Mouse (Mus musculus): ENCODE measurements around the gene Eea1.
A peak's percentile ranks its signal among the peaks of the same experiment; 100 is the strongest.
"Not testable (repeated sequence)": the region's sequence is repeated elsewhere in the genome, so short reads cannot be mapped to it uniquely, and the experiment has no call there.

The Eea1 gene

DNA sequence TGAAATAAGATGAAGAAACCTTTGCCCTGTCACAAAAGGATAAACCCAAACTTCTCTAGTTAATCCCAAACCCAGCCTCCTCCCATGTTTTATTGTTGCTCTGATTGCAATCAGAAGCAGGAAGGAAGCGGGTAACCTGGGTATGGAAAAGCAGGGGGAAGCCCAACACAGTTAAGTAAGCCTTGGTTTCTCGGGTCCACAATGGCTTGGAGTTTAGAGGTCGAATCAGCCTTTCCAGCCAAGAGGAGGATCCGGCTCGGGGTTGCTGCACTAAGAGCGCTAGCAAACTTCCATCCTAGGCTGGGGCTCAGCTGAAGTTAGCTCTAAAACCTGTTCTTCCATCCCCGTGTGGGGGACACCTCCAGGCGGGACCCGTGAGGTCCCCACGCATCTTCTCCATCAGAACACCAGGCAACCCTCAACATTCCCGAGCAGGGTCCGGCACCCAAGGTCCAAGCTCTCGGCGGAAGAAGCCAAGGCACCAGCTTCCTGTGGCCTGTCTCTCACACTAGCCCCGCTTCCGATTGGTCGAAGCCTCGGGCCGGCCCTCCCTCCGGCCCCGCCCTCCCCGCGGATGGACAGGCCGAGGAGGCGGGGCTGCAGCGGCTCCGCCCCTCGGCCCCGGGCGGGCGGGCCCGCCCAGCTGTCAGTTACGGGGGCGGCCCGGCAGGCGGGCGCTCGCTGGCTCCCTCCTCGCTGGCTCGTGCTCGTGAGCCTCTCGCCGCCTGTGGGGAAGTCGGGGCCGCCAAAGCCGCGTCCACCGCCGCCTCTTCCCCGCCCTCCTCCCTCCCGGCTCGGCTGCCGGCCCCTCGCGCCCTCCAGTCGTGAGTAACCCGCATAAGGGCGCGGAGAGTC lies at the start of gene Eea1:
TSS of gene Eea1 (plus strand) at position 605 of the 855 bp plus-strand sequence.
- DNase-seq (ENCODE audit: low read depth, low spot score): peak; percentile 85

DNA sequence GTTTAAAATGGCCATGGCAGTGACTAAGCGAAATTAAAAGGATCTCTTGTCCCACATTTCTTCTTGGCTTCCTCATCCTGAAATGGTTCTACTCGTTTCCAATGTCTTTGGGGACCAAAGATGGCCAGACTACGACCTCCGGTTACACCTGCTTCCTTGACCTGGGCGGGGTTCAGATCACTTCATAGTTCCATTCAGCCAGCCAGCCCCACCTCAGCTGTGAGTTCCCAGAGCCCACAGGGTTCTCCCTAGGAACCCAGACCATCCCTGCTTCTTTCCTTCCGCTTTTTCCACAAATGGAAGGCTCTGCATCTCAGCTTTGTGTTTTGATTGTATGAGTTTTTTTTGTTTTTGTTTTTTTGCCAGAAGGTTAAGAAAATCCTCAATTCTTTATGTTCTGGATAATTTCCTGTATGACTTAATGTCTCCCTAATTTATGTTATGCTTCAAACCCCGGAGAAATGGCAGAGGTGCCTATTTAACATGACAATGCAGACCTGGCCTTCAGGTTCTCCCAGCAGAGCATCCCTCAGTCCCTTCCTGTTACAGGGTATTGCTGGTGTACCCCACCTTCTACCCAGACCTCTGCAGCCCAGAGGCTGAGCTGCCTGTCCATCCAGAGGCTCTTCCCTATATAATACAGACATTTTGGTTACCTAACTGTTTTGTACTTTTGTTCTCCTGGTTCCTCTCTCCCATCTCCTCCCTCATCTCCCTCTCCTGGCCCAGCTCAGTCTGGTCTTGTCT lies 49.1 kb upstream of the Eea1 start:
- no peak for DNase-seq (ENCODE audit: low read depth, low spot score)

DNA sequence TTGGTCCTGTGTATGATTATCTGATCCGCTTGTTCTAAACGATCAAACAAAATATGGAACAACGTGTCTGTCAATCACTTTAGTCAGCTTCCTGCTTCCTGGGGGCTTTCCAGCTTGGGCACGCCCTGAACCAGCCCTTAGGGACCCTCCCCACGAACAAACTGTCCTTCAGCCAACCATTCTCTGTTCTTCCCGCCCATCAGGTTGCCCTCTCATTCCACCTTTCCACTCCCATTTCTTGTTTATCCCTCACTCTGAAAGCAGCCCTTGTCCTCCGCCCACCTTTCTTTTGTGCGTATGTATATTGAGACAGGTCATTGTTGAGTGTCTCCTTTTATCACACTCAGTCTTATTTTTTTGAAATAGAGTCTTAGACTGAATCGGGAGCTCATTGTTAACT lies 48.3 kb upstream of the Eea1 start:
- DNase-seq (ENCODE audit: low read depth, low spot score): no peak

DNA sequence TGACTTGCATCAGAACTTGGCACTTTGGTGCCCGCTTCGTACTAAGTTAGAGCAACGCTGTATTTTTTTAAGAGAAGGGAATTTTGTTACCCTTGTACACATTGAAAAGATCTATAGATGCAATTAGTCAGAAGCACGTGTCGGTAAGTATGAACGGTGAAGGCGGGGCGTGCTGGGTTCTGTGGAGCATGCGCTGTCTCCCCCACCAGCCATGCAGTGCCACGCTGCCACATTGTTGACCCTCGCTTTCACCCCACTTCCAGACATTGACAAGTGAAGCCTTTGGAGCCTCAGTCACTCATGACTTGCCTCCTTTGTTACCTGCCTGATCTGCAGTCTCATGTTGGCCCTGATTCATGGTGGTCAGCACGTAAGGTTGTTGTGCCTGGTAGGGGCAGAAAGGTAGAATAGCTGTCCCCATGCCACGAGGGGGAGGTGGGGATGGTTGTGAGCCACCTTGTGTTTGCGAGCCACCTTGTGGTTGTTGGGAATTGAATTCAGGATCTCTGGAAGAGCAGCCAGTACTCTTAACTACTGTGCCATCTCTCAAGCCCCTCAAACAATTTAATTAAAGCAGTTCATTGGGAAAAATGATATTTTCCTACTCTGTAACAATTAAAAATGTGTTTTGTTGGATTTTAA lies 47.0 kb upstream of the Eea1 start:
- DNase-seq (ENCODE audit: low read depth, low spot score): no peak

DNA sequence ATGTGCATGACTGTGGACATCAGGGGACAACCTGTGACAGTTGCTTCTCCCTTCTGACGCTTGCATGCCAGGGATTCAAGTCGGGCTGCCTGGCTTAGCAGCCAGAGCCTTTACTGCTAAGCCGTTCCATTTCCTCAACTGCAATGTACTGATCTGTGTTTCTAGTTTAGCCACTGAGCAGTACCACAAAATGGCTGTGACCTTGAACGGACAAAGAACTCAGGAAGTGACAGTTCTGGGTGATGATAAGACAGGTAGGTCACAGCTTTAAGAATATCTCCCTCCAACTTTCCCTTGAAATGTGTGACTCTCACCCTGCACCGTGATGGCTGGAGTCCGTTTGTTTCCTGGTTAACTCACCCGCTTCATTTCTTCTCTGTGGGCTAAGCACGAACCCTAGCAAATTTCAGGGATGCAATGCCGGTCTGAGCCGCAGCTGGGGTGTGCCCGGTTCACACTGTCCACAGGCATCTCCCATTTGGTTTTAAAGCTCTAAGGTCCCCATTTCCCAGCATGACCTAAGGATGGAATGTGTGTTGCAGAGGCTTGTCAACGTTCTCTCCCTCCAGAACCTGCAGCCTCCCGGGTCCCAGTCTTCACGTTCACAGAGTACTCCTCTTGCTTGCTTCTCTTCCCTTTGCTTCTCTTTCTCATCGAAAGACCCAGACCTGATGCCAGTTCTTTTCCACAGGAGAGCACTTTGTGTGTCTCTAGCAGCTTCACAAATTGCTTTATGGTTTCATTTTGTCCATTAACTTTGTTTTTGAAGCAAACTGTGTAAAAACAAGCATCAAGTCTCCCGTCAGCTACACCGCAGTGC lies 46.2 kb upstream of the Eea1 start:
- DNase-seq (ENCODE audit: low read depth, low spot score): no peak

DNA sequence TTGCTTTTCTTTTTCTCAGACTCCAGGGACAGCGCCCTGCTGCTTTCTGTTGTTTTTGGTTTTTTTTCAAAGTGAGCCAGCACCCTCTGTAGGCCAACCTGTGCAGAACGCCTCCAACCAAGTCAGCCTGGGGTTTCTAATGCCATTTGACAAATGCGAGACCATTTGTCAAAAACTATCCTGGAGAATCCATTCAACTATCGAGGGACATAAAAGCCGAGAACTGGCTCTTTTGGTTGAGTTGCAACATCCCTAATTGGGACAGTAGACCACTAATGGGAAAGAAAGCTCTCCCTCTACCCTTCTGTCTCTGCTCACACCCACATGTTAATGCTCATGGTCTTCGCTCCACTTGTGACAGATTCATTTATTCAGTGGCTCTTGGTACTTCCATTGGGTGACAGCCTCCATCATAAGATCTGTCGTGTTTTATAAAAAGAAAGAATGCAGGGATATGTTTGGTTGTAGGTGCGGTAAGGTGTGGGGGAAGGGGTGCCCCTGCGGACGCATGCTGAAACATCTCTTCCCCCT lies 45.5 kb upstream of the Eea1 start:
- DNase-seq (ENCODE audit: low read depth, low spot score): peak; percentile 36

DNA sequence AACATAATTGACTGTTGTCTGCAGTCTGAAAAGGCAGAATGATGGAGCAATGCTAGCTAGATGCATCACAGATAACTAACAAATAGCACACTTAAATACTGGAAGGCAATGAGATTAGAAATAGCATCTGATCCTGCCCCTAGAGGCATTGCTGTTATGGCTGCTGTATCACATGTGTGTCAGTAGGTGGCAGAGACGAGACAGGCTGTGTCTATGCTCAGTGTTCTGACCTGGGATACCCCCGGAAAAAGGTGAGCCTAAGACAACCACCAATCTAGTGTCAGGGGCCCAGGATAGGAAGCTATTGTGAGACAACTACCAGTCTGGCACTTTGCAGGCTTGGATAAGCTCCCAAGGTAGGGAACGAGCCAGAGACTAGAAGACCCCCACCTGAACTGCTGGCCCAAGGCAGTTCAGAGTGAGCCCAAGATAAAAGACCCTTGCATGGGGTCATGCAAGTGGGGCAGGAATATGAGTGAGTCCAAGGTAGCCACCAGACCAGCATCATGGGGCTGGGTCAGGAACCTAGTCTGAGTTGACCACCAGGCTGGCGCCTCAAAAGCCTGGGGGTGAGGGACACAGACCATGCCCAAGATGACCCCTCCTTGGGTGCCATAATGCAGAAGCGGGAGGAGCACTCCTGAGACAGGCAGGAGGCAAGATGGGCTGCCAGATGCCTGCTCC lies 41.8 kb upstream of the Eea1 start:
- no peak for DNase-seq (ENCODE audit: low read depth, low spot score)

DNA sequence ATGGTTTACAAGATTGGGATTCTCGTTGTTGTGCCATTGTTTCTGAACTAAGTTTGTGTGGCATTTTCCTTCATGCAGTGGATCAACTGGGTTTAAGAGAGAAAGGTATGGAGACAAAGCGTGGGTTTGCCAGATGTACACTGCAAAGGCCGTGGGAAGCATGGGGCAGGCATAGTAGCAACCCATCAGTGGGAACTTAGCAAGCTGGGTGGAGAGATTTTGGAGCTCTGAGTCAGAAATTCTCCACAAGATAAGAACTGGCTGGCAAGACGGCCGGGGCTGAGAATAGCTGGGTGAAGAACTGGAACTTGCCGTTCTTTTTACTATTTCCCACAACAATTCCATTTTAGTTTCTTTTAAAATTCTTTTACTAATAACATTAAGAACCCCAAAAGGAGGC lies 35.8 kb upstream of the Eea1 start:
- DNase-seq (ENCODE audit: low read depth, low spot score): no peak

DNA sequence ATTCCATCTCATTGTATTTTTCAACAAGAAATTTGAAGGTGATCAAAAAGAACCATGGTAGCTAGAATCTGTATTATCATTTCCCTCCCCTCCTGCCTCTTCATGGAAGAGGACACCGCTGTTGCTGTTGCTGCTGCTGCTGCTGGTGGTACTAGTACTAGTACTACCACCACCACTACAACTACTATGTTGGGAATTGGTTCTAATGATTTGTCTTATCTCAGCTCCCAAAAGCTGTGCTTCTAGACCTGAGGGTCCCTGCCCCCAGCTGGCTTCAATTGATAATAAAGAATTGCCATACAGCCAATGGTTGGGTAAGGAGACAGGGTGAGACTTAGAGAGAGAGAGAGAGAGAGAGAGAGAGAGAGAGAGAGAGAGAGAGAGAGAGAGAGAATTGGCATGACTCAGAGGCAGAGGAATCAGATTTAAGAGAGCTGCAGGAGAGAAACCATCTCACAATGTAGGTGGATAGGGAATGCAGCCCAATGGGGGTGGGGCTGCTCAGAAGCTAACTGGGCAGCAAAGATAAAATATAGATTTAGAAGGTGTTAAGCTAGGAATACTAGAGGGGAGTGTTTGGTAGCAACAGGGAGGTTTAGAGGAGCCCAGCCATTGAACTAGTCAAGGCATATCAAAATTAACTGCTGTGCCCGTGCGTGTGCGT lies 31.1 kb upstream of the Eea1 start:
- no peak for DNase-seq (ENCODE audit: low read depth, low spot score)

DNA sequence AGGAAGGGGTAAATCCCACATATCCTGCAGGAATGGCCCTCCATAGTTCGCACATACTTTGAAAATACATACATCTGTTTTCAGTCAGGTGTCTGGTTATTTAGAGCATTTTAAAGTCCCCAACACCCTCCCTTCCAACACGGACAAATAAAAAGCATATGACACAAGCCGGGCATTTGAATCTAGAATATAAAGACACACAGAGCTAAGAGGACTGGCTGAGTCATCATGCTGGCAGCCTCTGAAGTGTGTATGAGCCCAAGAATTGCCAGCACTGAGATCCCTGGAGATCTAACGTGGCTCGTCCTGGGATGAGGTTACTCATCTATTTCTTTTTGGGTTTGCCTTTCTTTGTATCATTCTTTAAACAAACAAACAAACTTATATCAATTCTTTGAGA lies 29.4 kb upstream of the Eea1 start:
- DNase-seq (ENCODE audit: low read depth, low spot score): no peak

DNA sequence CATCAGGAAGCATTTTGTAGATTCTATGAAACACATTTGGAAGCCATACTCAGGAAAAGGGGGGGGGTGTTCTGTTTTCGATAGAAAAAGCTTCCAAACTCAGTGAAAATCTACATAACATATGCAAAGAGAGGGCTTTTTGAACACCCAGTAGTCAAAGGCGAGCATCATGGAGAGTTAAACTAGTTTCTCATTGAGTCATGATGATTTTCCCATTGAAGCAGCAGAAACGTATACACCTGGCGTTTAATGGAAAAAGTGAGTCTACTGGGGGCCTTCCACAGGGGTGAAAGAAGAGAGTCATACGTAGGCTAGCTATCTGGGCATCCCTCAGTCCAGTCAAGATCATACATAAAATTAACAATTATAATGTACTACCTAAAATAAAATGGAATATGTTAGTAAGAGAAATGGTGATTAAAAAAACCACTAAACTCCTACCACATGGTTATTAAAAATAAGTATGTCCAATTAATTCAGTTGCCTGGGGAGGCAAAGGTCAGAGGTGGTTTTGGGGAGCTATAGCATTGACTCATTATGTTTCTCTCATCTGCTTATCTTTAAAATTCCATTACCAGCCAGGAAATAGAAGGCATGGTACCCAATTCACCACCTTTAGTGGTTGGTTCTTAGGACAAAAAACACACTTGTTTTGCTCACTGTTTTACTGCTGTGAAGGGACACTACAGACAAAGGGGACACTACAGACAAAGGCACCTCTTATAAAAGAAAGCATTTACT lies 25.8 kb upstream of the Eea1 start:
- DNase-seq (ENCODE audit: low read depth, low spot score): no peak

DNA sequence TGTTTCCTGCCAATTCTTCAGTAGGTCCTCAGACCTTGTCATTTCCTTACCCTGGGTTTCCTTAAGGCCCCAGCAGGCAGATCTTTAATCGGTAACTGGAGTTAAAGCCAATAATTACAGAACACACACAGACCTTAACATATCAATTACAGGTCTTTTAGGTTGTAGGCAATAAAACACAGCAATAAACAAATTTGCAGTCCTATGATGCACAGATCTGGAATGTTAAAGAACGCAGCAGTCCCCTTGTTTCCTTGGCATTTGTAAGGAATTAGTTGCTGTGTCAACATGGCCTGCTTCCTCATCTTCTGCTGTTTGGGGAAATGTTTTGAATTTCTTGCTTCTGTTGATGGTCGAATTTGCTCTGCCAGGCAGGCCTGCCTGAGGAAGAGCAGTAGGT lies 21.7 kb upstream of the Eea1 start:
- DNase-seq (ENCODE audit: low read depth, low spot score): no peak

DNA sequence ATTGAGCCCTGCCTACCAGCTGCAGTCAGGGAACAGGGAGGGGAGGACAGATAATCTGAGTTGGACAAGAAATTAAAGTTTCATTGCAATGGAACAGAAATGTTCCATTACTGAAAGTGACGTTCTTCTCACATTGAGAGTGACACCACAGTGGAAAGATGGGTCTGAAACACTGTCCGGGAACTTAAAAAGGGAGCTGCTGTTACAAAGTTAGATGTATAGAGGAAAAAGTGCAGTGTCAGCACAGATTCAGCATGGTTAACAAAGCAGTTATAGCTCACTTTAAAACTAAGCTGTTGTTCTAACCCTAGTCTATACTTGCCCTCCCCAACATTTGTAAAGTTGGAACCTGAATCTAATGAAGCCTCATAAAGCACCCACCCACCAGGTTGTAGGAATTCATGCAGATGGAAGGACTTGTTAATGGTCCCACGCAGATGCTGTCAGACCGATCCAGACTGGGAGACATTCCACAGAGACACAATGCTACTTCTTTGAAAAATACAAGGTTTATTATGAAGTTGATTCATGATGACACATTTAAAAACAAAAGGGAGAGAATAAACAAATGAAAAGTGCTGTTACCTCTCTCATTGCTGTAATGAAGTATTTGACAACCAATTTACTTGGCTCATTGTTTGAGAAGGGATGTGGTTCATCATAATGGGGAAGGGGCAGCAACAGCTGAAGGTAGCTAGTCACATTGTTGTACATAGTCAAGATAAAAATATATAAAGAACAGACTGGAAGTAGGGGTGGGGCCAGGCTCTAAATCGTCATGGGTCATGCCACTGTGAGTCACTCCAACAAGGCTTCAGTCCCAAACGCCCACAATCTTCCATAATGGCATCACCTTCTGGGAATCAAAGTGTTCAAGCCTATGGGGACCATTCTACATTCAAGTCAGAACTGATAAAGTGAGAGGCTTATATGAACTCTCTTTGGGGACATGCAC lies 16.9 kb upstream of the Eea1 start:
- DNase-seq (ENCODE audit: low read depth, low spot score): no peak

DNA sequence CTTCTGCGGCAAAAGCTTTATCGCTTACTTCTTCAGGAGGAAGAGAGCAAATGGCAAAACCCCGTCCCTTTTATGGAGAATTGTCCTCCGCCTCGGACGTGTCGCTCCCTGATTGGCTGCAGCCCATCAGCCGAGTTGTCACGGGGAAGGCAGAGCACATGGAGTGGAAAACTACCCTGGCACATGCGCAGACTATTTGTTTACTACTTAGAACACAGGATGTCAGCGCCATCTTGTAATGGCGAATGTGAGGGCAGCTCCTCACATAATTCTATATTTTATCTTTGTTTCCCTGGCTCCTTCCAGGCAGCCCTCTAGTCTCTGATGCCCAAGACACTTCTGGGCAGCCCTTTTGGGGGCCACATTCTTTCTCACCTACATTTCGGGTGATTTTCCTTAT lies 6.8 kb upstream of the Eea1 start:
- DNase-seq (ENCODE audit: low read depth, low spot score): not testable (repeated sequence)

DNA sequence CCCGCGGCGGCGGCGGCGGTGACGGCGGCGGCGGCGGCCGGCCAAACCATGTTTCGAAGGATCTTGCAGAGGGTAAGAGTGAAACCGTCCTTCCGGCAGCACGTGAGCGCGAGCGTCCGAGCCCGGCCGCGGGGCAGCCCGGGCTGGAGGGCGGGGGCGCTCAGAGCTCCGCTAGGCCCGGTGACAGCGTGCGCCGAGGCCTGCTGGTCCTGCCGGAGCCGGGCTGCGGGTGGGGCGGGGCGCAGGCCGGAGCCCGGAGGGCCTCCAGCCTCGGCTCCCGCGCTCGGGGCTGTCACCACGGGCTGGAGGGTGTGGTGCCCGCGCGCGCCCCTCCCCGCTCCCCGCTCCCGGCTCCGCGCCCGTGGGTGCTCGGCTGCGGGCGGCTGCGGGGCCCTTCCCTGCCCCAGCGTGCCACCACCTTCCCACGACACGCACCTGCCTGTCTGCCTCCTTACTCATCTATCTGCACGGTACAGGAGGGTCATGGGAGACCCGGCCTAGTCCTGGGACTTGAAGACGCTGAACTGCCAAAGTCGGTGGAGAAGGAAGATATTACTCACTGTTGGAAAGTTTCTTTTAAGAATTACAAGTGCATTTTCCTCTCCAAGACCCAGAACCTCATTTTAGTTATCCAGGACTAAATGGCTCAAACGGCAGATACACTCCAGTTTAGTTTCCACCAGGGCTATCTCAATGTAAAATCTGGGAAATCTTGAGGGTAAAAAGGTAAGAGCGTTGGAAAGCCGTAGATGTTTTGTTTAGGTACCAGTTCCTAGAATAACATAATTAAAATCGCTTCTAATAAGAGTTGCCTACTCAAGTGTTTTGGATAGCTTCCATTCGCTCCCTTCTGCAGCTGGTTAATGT lies 684 bp downstream of the Eea1 start:
- no peak for DNase-seq (ENCODE audit: low read depth, low spot score)

DNA sequence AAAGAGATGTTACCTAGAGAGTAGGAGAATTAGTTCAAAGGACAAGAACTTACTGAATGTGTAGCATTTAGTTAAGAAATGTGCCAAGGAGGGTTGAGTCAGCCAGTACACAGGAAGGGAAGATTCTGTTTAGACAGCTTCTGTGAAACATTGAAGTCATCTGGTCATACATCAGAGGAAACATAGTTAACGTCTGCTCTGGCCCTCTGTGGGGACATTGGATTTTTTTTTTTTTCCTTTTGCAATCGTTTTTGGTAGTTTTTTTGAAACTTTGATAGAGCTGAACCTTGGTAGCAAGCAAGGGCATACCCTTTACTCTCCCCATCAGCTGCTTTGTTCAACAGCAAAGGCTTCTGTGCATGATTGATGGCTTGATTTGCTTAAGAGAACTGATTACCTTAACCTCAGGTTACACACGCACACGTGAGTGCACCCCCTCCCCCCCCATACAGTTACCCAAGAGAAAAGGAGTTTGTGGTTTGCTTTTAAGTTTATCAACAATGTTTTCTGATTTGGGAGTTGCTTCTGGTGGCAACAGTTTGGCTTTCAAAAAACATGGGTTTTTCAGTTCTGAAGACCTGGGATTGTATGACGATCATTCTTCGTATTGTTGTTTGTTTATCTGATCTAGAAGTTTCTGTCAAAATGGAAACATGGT lies 1.4 kb downstream of the Eea1 start:
- no peak for DNase-seq (ENCODE audit: low read depth, low spot score)

DNA sequence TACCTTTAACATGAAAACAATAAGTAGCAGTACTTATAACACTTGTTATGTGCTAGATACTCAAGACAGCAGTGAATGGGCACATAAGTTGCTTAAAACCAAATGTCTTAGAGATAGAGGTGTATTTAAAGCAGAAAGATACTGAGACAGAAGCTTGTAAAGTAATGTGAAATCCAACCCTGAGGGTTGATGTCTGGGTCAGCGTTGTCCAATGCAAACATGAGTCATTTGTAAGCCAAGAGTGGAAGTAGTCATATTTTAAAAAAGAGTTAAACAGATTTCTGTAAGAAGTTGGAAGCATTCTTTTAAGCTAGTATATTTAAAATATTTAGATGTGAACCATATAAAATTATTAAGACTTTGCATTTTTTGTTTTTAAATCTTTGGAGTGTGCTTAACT lies 4.6 kb downstream of the Eea1 start:
- DNase-seq (ENCODE audit: low read depth, low spot score): no peak

All from embryo, embryonic 11.5 days (tissue).